Mouse (Mus musculus) lung, postnatal 4 days (tissue): ENCODE measurements around the gene Hoxc10.

ENCODE experiments used
- DNase-seq, 2 experiments: peaks; one replicate each; pipeline ENCODE4 v3.0.0; 2021

Hoxc10 gene

GRCm38 (mm10) chr15:102991782-102992181 lies 25.2 kb downstream of the Hoxc10 start:
- DNase-seq = no peak

DNA sequence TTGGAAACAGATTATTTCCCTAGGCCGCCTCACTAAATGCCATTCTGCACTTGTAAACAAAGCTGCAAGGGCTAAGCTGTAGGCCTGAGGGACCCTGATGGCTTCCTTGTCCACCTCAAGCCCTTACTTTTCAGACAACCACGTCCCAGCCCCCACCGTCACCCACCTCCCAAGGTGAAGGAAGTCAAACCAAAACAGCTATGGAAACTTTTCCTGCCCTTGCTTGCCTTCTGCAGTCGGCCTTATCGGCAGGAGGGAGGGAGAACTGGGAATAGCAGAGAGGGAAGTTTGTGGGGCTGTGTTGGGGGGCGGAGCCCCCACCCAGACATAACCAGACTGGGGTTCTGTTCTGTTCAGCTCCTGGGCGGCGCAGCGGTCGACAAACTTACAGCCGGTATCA lies 25.6 kb downstream of the Hoxc10 start:
- DNase-seq = no peak

DNA sequence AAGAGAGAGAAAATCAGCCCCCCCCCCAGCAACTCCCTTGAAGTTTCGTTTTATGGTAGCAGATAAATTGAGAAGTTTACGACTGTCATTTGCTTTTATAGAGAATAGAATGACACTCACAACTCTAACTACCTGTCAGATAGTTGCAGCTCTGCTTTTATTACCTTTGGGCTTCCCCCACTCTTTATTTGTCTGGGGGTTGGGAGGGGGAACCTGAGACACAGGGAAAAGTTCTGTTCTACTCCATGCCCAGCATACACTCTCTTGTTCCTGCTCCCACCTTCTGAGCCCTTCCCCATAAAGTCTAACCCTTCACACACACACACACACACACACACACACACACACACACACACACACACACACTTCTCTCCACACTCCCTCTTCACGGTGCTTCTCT lies 26.3 kb downstream of the Hoxc10 start:
- DNase-seq = no peak

DNA sequence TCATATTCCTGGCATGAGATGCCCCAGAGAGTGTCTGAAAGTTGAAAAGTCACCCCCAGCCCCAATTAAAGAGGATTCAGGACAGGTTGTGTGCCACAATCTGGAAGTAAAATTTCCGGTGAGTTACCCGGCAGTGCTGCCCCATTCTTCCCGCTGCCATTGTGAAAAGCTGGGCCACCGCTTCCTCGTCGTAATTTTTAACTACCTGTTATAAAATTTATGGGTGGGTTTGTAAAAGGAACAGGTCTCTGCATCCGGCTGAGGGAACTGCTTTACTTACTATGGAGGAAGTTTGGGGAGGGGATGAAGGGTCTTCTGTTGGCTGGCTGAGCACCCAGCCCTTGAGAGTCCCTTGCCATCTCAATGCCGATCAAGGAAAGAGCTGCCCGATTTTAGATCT lies 30.0 kb downstream of the Hoxc10 start:
- DNase-seq = no peak

DNA sequence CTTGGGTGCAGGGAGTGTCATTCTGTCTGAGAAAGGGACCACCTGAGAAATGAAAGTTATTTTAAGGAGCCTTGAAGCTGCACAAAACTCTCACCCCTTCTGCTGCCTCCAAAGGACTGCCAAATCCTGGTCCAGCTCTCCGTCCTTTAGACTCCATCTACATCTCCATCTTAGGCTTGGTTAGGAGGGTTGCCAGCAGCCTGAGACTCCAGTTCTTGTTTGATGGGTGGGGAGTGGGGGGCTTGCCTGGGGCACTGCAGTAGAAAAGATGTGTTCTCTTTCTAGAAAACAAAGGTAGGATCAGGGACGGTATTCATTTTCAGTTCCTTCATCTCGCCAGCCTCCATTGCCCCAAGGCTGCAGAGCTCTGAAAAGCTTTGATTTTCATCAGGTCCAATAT lies 30.8 kb downstream of the Hoxc10 start:
- no peak for DNase-seq

GRCm38 (mm10) chr15:102997939-102998355 lies 31.4 kb downstream of the Hoxc10 start, which contains the start of gene Hoxc6:
Gene Hoxc6, plus strand, starts transcription at chr15:102998257.
- no peak for DNase-seq

GRCm38 (mm10) chr15:102998608-102999182 lies 32.1 kb downstream of the Hoxc10 start:
- no peak for DNase-seq

GRCm38 (mm10) chr15:102999183-102999831 lies 32.7 kb downstream of the Hoxc10 start:
- peak in 1 of 2 experiments; percentile 54 for DNase-seq

DNA sequence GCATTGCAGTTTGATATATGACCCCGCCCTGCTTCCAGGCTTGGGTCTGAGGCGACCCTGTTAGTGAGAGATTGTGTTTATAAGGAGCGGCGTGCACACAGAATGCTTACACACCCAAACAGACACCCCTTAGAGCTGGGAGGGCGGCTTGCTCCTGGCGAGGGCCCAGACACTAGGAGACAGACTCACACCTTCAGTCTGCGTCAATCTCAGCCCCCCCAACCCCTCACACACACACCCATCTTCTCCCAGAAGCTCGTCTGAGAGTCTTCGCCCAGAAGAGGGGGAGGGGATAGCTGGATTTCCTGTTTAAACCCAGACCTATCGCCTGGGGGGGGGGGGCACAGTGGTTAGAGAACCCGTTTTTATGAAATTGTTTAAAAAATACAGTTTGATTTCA lies 33.4 kb downstream of the Hoxc10 start:
- DNase-seq = no peak

DNA sequence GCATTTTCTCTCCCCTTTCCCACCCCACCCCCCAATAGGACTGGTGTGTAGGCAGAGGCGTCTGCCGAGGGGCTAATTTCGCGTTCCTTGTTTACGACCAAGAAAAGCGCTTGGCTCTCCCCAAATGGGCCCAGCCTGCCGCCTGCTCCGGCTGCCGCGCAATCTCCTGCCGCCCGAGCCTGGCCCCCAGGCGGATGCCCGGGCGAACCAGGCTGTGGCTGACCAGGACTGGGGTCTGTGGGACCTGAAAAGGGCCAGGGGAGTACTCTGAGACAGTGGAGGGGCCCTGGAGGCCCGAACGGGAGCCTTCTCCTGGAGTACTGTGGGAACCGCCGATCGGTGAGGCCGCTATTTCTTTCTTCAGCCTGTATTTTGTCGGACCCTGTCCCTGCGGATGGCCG lies 33.9 kb downstream of the Hoxc10 start:
- no peak for DNase-seq

GRCm38 (mm10) chr15:103001370-103001769 lies 34.8 kb downstream of the Hoxc10 start:
- no peak for DNase-seq

DNA sequence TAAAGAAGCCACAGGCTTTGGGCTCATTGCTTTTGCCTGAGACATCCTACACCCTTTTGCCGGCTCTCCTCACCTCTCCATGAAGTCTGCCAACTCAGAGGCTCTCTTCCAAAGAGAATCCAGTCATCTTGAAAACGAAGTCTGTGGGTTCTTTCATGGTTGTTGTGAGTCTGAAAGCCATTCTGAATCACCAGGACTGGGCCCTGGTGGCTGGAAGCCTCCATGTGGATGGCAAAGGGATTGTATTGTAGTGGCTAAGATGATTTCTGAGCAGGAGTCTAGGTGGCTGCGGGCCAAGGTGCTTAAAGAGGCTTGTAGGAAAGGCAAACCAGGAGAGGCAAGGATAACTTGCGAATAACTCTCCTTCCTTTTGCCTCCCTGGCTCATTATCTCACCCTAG lies 35.6 kb downstream of the Hoxc10 start:
- no peak for DNase-seq

- DNase-seq = peak in 1 of 2 experiments; percentile 8
Observed at GRCm38 (mm10) chr15:103002821-103003448, 36.3 kb downstream of the Hoxc10 start.

- DNase-seq = peak in 1 of 2 experiments; percentile 19
Observed at GRCm38 (mm10) chr15:103005308-103005707, 38.7 kb downstream of the Hoxc10 start.

GRCm38 (mm10) chr15:103005797-103006196 lies 39.2 kb downstream of the Hoxc10 start:
- DNase-seq = no peak

- DNase-seq = no peak
Observed at GRCm38 (mm10) chr15:103006326-103006725, 39.7 kb downstream of the Hoxc10 start.

DNA sequence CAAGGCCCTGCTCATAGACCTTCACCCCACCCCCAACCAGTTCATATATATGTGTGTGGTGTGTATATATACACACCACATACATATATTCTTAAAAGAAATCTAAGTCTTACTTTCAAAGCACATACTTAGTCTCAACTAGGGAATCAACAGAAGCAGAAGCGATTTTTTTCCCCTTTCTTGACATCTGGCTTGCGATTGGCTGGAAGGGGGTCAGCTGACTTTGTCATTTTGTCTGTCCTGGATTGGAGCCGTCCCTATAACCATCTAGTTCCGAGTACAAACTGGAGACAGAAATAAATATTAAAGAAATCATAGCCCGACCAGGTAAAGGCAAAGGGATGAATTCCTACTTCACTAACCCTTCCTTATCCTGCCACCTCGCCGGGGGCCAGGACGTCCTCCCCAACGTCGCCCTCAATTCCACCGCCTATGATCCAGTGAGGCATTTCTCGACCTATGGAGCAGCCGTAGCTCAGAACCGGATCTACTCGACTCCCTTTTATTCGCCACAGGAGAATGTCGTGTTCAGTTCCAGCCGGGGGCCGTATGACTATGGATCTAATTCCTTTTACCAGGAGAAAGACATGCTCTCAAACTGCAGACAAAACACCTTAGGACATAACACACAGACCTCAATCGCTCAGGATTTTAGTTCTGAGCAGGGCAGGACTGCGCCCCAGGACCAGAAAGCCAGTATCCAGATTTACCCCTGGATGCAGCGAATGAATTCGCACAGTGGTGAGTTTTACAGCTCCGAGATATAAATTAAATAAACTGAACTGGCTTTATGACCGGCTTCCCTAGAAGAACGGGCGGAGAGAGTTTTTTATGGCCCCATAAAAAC lies 42.9 kb downstream of the Hoxc10 start:
- DNase-seq = no peak

DNA sequence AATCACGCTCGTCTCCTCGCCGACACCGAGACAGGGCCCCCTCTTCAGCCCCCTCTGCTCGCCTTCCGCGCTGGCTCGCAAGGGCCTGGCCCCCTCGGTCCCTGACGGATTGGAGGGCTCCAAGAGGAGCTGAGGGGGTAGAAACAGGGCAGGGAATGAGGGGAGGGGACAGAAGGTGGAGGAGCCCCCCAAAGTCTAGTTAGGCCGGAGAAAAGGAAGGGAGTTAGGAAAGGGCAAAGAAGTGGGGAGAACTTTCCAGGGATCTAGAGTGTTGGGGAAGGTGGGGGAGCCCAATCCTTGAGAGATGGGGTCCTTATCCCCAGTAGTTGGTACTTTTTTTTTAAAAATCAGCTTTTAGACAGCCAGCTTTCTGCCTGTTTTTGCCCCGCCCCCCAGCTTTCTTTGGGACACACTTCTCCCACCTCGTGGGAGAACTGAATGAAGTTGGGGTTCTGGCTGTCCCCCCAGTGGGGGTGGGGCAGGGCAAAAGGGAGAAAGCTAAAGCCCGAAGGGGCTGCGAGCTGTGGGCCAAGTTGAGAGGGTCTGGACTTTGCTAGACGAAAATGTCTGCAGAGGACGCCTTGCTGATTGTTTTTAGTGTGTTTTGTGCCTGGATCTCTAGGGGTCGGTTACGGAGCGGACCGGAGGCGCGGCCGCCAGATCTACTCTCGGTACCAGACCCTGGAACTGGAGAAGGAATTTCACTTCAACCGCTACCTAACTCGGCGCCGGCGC lies 43.7 kb downstream of the Hoxc10 start:
- DNase-seq = no peak

DNA sequence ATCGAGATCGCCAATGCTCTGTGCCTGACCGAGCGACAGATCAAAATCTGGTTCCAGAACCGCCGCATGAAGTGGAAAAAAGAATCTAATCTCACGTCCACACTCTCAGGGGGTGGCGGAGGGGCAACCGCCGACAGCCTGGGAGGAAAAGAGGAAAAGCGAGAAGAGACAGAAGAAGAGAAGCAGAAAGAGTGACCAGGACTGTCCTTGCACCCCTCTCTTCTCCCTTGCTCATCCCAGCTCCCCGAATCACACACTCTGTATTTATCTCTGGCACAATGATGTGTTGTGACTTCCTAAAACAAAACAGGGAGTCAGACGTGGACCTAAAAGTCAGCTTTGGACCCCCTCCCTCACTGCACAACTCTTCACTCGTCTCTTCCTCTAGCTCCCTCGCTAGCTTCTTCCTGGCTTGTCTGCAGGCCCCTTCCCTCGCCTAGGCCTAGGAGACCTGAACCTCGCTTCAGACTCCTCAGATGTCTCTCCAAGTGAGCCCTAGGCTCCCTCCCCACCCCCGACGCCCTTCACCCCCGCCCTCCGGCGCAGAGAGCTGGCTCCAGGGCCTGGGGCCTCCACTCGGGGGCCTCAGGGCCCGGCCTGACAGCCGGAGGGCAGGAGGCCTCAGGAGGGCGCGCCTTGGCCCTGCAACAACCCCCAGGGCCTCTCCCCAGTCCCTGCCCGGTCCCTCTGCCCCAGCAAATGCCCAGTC lies 44.4 kb downstream of the Hoxc10 start:
- no peak for DNase-seq

DNA sequence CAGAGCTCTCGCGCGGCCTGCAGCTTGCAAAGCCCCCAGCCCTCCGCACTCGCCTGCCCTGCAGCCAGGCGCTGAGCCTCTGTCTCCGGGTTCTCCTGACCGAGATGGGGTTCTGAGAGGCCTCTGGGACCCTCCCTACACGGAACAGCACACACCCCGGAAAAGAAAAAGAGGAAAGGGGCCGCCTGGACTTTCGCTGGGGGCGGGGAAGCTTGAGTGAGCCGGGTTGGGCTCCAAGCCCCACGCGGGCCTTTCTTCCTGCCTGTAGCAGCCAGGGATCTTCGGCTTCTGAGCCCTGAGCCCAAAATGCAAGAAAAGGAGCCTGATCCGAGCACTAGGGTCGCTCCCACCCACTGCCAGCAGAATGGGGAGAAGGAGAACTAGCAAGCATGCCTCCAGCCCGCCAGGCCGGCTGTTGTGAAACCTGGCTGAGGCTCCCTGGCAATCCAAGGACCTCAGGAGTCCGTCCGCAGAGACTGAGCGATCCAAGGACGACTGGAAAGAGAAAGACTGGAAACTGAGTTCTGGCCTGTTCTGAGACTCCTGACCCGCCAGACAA lies 45.4 kb downstream of the Hoxc10 start:
- no peak for DNase-seq

DNA sequence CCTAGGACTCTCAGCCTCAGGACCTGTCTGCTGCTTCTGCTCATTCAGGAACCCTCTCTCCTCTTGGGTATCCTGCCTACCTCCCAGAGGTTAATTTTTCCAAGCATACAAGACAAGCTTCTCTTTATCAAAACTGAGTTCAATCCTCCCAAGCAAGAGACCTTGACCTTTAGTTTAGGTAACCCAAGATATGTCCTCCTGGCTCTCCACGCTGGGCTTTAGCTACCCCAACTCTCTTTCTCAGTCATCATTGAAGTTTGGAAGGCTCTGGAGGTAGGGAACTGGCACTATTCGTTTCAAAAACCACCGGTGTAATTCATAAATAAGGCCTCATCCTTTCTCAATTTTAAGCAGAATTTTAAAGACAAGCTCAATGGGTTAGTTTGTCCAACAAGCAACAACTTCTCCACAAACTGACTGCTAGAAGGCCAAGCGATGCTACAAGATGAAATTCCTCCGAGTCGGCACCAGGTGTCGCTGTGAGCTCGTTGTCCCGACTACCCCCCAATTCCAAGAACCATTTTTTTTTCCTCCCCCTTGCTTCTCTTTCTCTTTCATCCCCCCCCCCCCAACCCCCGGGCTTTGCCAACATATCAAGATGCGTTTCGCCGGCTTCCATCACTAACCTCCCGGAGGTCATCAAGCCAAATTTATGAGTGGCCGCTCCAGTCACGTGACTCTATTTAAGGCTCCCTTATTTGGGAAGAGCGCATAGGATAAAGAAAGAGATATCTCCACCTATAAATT lies 46.8 kb downstream of the Hoxc10 start:
- peak in 1 of 2 experiments; percentile 43 for DNase-seq
